Mouse (Mus musculus) megakaryocyte, embryonic 14.5 days (primary cell): ENCODE results near the gene Psmd12. TPM values are rescaled to one million over a fixed set of nuclear protein-coding genes. Genes with fewer than 3 reads are reported as not detected.

Source experiments
- H3K27me3 ChIP-seq: replicated peaks from 2 replicates; pipeline ENCODE3; 2012; ENCODE audit warnings: inconsistent platforms
- H3K36me3 ChIP-seq: replicated peaks from 2 replicates; pipeline ENCODE3; 2012; ENCODE audit warnings: low read length, inconsistent platforms, mixed read lengths
- H3K4me1 ChIP-seq: 2 replicates; pipeline ENCODE4 v1.6.1; 2012; ENCODE audit warnings: inconsistent platforms
- H3K4me3 ChIP-seq: replicated peaks from 2 replicates; pipeline ENCODE3; 2012; ENCODE audit warnings: moderate library complexity, mild to moderate bottlenecking, inconsistent platforms
- H3K9me3 ChIP-seq: 2 replicates; pipeline ENCODE4 v1.6.1; 2012; ENCODE audit warnings: inconsistent platforms
- FLI1 ChIP-seq: IDR thresholded peaks from 2 replicates; pipeline ENCODE4 v1.6.1; 2012; ENCODE audit warnings: low read length, inconsistent platforms, mixed read lengths
- GATA1 ChIP-seq: IDR thresholded peaks from 3 replicates; pipeline ENCODE4 v1.6.1; 2012; ENCODE audit warnings: mixed read lengths, low read length, inconsistent platforms, borderline replicate concordance
- polyA plus RNA-seq: library from polyadenylated mRNA; stranded (reverse); fragments of >175 nt; gene quantifications from 2 replicates; pipeline ENCODE4 v1.2.3, GENCODE M21; 2012; ENCODE audit warnings: low replicate concordance; ENCODE audit not compliant: insufficient read depth

Psmd12 gene
- polyA plus RNA-seq, 1 experiment, result 28.0 TPM

DNA sequence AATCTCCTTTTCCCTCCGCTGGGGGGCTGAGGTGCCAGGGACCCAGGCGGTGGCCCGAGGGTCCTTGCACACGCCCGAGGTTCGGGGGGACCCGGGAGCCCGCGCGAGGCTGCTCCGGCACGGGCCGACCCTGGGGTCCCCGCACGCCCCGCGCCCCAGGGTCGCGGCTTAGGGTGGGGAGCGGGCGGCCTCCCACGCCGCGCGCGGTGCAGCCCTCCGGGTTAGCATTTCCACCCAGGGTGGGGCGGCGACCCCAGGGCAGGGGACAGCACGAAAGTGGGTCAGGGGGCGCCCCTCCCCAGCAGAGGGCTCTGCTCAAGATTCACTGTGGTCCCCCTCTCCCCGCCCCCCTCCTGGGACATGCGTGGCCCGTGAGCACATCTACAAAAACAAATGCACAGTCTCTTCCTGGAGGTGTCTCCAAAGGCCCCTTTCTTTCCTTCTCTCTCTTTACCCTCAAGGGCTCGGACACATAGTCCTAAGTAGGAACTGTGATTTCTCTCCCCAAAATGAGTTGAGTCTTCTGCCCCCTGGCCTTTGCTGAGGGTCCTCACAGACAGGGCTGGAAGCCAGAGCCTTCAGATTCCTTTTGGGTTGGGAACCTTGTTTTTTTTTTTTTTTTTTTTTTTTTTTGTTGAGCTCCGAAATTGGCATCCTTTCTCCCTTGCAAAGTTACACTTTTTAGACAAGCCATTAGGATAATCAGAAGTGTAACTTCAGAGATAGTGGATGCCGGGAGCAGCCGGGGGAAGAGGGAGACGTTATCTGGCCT, 69.1 kb downstream of the Psmd12 start:
- Histone ChIP-seq H3K27me3 (peaks cover 2% of the 10 kb centered on the region), H3K4me1 (peaks cover 62% of the 10 kb centered on the region), H3K9me3 (no peaks in the 10 kb centered on the region), H3K36me3 (peaks cover 34% of the 10 kb centered on the region), H3K4me3 (peak overlapping the region; percentile 96)
- no peak for TF ChIP-seq FLI1
- no peak for TF ChIP-seq GATA1

Other genes starting within 250 kb of the Psmd12 start
- 1.4 and 5.1 TPM in 2 replicates for gene Pitpnc1, start 8.8 kb upstream of the Psmd12 start, polyA plus RNA-seq
- gene Helz, start 68.4 kb downstream of the Psmd12 start, polyA plus RNA-seq, result 99.4 and 174 TPM in 2 replicates
- not detected in 2 replicates for gene Cacng1, start 237.0 kb downstream of the Psmd12 start, polyA plus RNA-seq